Mouse (Mus musculus) bone marrow, adult 2 months (tissue): ENCODE measurements around the gene Zranb1.

Experiments
- CTCF ChIP-seq: fragments of 200-500 bp; IDR thresholded peaks from 2 replicates; pipeline ENCODE4 v1.5.1; 2011; ENCODE audit warnings: low read length, control low read depth; ENCODE audit not compliant: control insufficient read depth, insufficient read depth
- POLR2A ChIP-seq: fragments of 200-500 bp; IDR thresholded peaks from 2 replicates; pipeline ENCODE4 v1.6.1; 2011; ENCODE audit warnings: low read depth, mild to moderate bottlenecking, control low read depth, low read length, borderline replicate concordance; ENCODE audit not compliant: control insufficient read depth

GRCm38 (mm10) chr7:132999061-132999460, 68.1 kb downstream of the Zranb1 start:
- TF ChIP-seq CTCF: no peak
- no peak for TF ChIP-seq POLR2A
